Mouse (Mus musculus) lung, postnatal 0 days (tissue): ENCODE results near the gene Slfn1. TPM values are rescaled to one million over a fixed set of nuclear protein-coding genes. Genes with fewer than 3 reads are reported as not detected.
A peak's percentile ranks its signal among the peaks of the same experiment; 100 is the strongest.
"Not testable (repeated sequence)": the region's sequence is repeated elsewhere in the genome, so short reads cannot be mapped to it uniquely, and the experiment has no call there.

Source experiments
- ATAC-seq: fragments of 200-750 bp; cut with Nextera tagmentation; 2 replicates; pipeline ENCODE4 v1.8.0; 2017; ENCODE audit warnings: moderate library complexity
- DNase-seq: peaks from one replicate; pipeline ENCODE4 v3.0.0-alpha.2; 2016; ENCODE audit warnings: low spot score
- H3K27ac ChIP-seq: fragments of 300-500 bp; sonication (generic); 2 replicates; pipeline ENCODE4 v1.5.1; 2014; ENCODE audit warnings: antibody characterized with exemption, mild to moderate bottlenecking, low read length, mixed read lengths
- H3K27me3 ChIP-seq: fragments of 300-500 bp; sonication (generic); replicated peaks from 2 replicates; pipeline ENCODE4 v1.6.1; 2014; ENCODE audit warnings: low read length, mixed read lengths; ENCODE audit not compliant: insufficient read depth
- H3K36me3 ChIP-seq: fragments of 300-500 bp; sonication (generic); 2 replicates; pipeline ENCODE4 v1.6.1; 2014; ENCODE audit warnings: low read length, mixed read lengths; ENCODE audit not compliant: insufficient read depth
- H3K4me1 ChIP-seq: fragments of 300-500 bp; sonication (generic); 2 replicates; pipeline ENCODE4 v1.6.1; 2014; ENCODE audit warnings: antibody characterized with exemption, low read depth, low read length, mixed read lengths; ENCODE audit not compliant: insufficient read depth
- H3K4me2 ChIP-seq: fragments of 300-500 bp; sonication (generic); replicated peaks from 2 replicates; pipeline ENCODE4 v1.6.1; 2014; ENCODE audit warnings: low read depth, mild to moderate bottlenecking, low read length, moderate library complexity, mixed read lengths
- H3K4me3 ChIP-seq: fragments of 300-500 bp; sonication (generic); 2 replicates; pipeline ENCODE4 v1.5.1; 2014; ENCODE audit warnings: low read depth, low read length
- H3K9ac ChIP-seq: fragments of 300-500 bp; sonication (generic); replicated peaks from 2 replicates; pipeline ENCODE4 v1.6.1; 2014; ENCODE audit warnings: low read depth, mild to moderate bottlenecking
- H3K9me3 ChIP-seq: fragments of 300-500 bp; sonication (generic); 2 replicates; pipeline ENCODE4 v1.6.1; 2016; ENCODE audit warnings: low read length, mixed read lengths
- CTCF ChIP-seq: IDR thresholded peaks from 2 replicates; pipeline ENCODE4 v1.5.1; 2016; ENCODE audit warnings: antibody characterized with exemption, mild to moderate bottlenecking
- EP300 ChIP-seq: IDR thresholded peaks from 2 replicates; pipeline ENCODE4 v1.6.1; 2016; ENCODE audit warnings: antibody characterized with exemption, mild to moderate bottlenecking, control low read depth
- WGBS: fragments of 180-500 bp; shearing (Covaris S2); extraction: QIAGEN DNeasy Blood & Tissue Kit; methylation state at CpG from one replicate; pipeline ENCODE4 v1.1.7; 2014; 5-methylcytosine and 5-hydroxymethylcytosine counted together
- polyA plus RNA-seq: library from polyadenylated mRNA; unstranded; fragments of >200 nt; fragmentation: Nextera tagmentation; extraction: Ambion mirVana; gene quantifications from 2 replicates; pipeline ENCODE4 v1.2.1, GENCODE M21; 2015

The Slfn1 gene
- polyA plus RNA-seq, 1 experiment from 2014 or later: 2.4 TPM

DNA sequence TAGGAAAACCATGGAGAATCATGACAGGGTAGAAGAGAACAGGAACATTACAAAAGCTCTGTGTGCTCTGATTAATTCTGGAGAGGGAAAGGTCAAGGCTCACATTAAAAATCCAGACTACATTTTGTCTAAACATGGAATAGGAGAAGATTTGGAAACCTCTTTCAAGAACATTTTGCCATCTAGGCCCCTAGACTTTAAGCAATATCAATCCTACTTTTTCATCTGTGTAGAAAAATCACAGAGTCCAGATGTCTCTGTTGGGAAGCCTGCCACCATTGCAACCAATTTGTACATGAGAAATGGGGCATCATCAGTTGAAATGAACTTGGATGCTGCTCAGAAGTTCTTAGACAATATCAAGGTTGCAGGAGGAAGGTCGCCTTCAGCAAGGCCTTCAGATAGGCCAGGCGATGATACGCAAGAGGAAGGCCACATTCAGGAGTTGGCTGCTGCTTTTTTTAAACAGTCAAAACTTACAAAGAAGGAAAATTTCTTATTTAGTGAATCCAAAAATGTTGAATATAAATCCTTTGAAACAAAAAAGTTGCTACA is 4.6 kb downstream of the Slfn1 start:
- Histone ChIP-seq H3K4me2 (no peak overlapping the region), H3K27me3 (no peaks in the 10 kb centered on the region), H3K36me3 (no peaks in the 10 kb centered on the region), H3K27ac (no peak overlapping the region), H3K4me3 (no peak overlapping the region), H3K4me1 (no peaks in the 10 kb centered on the region), H3K9me3 (no peaks in the 10 kb centered on the region), H3K9ac (no peak overlapping the region)
- ATAC-seq (no peak), DNase-seq (no peak)
- WGBS: 94% methylated on average over 3 of the region's 3 CpGs
- no peak for TF ChIP-seq EP300
- TF ChIP-seq CTCF: no peak

DNA sequence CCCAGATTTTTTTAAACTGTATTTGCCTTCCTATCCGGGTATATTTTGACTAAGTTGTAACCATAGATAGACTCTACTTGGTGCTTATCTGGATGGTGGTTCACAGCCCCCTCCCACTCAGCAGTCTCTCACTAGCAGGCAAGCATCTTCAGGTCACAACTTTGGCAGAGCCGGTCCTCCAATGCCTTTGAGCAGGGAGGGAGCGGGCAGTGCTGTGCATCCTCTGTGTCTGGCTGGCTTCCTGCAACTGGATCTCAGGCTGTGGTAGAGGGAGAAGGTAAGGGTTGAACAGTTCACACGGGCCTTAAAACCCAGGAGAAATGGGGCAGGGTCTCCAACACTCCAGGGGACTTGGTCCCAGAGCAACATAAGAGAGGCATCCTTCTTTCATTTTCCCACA is 6.5 kb downstream of the Slfn1 start:
- H3K4me1 ChIP-seq: no peaks in the 10 kb centered on the region
- H3K9ac ChIP-seq: no peak overlapping the region
- ATAC-seq (no peak), DNase-seq (no peak)
- H3K4me2 ChIP-seq: no peak overlapping the region
- TF ChIP-seq EP300: no peak
- TF ChIP-seq CTCF: no peak
- H3K4me3 ChIP-seq: no peak overlapping the region
- 61% methylated on average over 4 of the region's 4 CpGs for WGBS
- no peaks in the 10 kb centered on the region for H3K36me3 ChIP-seq
- H3K27me3 ChIP-seq: no peaks in the 10 kb centered on the region
- no peaks in the 10 kb centered on the region for H3K9me3 ChIP-seq
- H3K27ac ChIP-seq: no peak overlapping the region

DNA sequence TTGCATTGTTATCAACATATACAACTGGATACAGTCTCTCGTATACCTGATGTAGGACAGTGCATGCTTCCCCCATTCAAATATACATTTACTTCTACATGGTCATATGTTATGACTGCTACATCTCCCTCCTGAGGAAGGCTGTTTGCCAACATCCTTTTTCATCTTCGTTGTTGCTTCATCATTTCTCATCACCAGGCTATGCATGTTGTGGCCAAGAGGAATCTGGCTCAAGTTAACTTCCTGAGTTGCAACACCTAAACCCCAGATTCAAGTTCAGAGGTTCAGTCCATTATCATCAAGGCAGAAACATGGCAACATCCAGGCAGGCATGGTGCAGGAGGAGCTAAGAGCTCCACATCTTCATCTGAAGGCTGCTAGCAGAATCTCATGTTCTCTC is 8.3 kb downstream of the Slfn1 start:
- 73% methylated on average over 2 of the region's 2 CpGs for WGBS
- Histone ChIP-seq H3K4me3 (no peak overlapping the region), H3K36me3 (no peaks in the 10 kb centered on the region), H3K27me3 (no peaks in the 10 kb centered on the region), H3K4me2 (no peak overlapping the region), H3K4me1 (no peaks in the 10 kb centered on the region), H3K9ac (no peak overlapping the region), H3K27ac (no peak overlapping the region), H3K9me3 (no peaks in the 10 kb centered on the region)
- no peak for ATAC-seq
- peak; percentile 27 for DNase-seq
- no peak for TF ChIP-seq CTCF
- no peak for TF ChIP-seq EP300

DNA sequence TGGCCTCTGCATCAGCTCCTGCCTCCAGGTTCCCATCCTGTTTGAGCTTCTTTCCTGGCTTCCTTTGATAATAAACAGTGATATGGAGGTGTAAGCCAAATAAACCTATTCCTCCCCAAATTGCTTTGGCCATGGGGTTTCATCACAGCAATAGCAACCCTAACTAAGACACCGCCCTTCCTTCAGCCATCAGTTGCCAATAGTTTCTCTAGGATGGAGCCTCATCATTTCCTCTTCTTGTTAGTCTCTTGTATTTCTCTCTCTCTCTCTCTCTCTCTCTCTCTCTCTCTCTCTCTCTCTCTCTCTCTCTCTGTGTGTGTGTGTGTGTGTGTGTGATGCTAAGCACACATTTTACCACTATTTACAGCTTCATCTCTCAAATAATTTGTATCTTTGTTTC is 9.0 kb downstream of the Slfn1 start:
- H3K4me1 ChIP-seq, H3K36me3 ChIP-seq, DNase-seq, H3K27ac ChIP-seq, ATAC-seq, H3K4me3 ChIP-seq, H3K27me3 ChIP-seq, H3K9ac ChIP-seq, H3K9me3 ChIP-seq, H3K4me2 ChIP-seq: not testable (repeated sequence)
- no CpG with 5 or more reads among the region's 1 CpGs for WGBS

DNA sequence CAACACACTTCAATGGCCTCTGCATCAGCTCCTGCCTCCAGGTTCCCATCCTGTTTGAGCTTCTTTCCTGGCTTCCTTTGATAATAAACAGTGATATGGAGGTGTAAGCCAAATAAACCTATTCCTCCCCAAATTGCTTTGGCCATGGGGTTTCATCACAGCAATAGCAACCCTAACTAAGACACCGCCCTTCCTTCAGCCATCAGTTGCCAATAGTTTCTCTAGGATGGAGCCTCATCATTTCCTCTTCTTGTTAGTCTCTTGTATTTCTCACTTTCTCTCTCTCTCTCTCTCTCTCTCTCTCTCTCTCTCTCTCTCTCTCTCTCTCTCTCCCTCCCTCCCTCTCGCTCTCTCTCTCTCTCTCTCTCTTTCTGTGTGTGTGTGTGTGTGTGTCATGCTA is 20.6 kb downstream of the Slfn1 start:
- H3K4me3 ChIP-seq, H3K27me3 ChIP-seq, H3K9ac ChIP-seq, H3K9me3 ChIP-seq, ATAC-seq, H3K36me3 ChIP-seq, H3K4me1 ChIP-seq, H3K27ac ChIP-seq, H3K4me2 ChIP-seq, DNase-seq: not testable (repeated sequence)
- no CpG with 5 or more reads among the region's 2 CpGs for WGBS

DNA sequence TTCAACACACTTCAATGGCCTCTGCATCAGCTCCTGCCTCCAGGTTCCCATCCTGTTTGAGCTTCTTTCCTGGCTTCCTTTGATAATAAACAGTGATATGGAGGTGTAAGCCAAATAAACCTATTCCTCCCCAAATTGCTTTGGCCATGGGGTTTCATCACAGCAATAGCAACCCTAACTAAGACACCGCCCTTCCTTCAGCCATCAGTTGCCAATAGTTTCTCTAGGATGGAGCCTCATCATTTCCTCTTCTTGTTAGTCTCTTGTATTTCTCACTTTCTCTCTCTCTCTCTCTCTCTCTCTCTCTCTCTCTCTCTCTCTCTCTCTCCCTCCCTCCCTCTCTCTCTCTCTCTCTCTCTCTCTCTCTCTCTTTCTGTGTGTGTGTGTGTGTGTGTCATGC is 32.3 kb downstream of the Slfn1 start:
- no CpG with 5 or more reads among the region's 1 CpGs for WGBS
- not testable (repeated sequence) for H3K9ac ChIP-seq, H3K27me3 ChIP-seq, DNase-seq, ATAC-seq, H3K27ac ChIP-seq, H3K4me3 ChIP-seq, H3K4me1 ChIP-seq, H3K9me3 ChIP-seq, H3K36me3 ChIP-seq, H3K4me2 ChIP-seq

Other genes starting within 250 kb of the Slfn1 start
- 9.2 and 10.3 TPM in 2 replicates for gene Rffl, start 245.6 kb upstream of the Slfn1 start, polyA plus RNA-seq
- gene Rad51d, start 226.2 kb upstream of the Slfn1 start, polyA plus RNA-seq: 7.3 and 8.7 TPM in 2 replicates
- gene Fndc8, start 224.7 kb upstream of the Slfn1 start, polyA plus RNA-seq: 0.24 and 0.27 TPM in 2 replicates
- gene Nle1, start 208.4 kb upstream of the Slfn1 start, polyA plus RNA-seq: 9.5 and 10.8 TPM in 2 replicates
- 20.6 and 22.0 TPM in 2 replicates for gene Unc45b, start 206.3 kb upstream of the Slfn1 start, polyA plus RNA-seq
- gene Slfn5, start 165.5 kb upstream of the Slfn1 start, polyA plus RNA-seq: 25.8 and 29.9 TPM in 2 replicates
- 2.2 and 3.1 TPM in 2 replicates for gene Slfn9, start 125.0 kb upstream of the Slfn1 start, polyA plus RNA-seq
- 0.33 and 0.54 TPM in 2 replicates for gene Slfn8, start 96.0 kb upstream of the Slfn1 start, polyA plus RNA-seq
- 19.0 and 21.5 TPM in 2 replicates for gene Slfn2, start 51.7 kb upstream of the Slfn1 start, polyA plus RNA-seq
- gene Slfn4, start 58.3 kb downstream of the Slfn1 start, polyA plus RNA-seq: 0.44 and 0.71 TPM in 2 replicates
- 1.4 and 1.5 TPM in 2 replicates for gene Slfn3, start 74.5 kb downstream of the Slfn1 start, polyA plus RNA-seq
- 0.75 and 1.3 TPM in 2 replicates for gene Slfn14, start 169.9 kb downstream of the Slfn1 start, polyA plus RNA-seq
- gene Ap2b1, start 182.2 kb downstream of the Slfn1 start, polyA plus RNA-seq: 26.5 and 30.9 TPM in 2 replicates
- 9.0 and 9.5 TPM in 2 replicates for gene Pex12, start 185.7 kb downstream of the Slfn1 start, polyA plus RNA-seq